Mouse (Mus musculus): ENCODE data around the gene Bud23.

GRCm38 (mm10) chr5:135064382-135064766 lies 385 bp downstream of the Bud23 start:
- no peak for TF ChIP-seq TAL1 (IDR thresholded peaks at IDR 0.05; ENCODE audit: low read length)
- TF ChIP-seq CTCF (IDR thresholded peaks at IDR 0.05 in 2 of 3, conservative IDR thresholded peaks at IDR 0.05 in 1 of 3; ENCODE audit: control insufficient read depth in 1 of 3, insufficient read depth in 1 of 3, low read depth in 2 of 3, low read length in 3 of 3, poor library complexity in 1 of 3, severe bottlenecking in 1 of 3), result no peak
- TF ChIP-seq MYB (IDR thresholded peaks at IDR 0.05; ENCODE audit: low read depth, low read length), result no peak
- TF ChIP-seq HCFC1 (IDR thresholded peaks at IDR 0.05; ENCODE audit: low read depth, low read length), result no peak
- TF ChIP-seq NRF1 (IDR thresholded peaks at IDR 0.05; ENCODE audit: insufficient read depth, low read depth, low read length, poor library complexity, severe bottlenecking), result no peak
- TF ChIP-seq TBP (IDR thresholded peaks at IDR 0.05; ENCODE audit: low read depth, low read length), result no peak
- TF ChIP-seq CHD2 (IDR thresholded peaks at IDR 0.05; ENCODE audit: low read length), result no peak
- TF ChIP-seq JUND (IDR thresholded peaks at IDR 0.05; ENCODE audit: low read depth, low read length), result no peak
- no peak for TF ChIP-seq USF1 (IDR thresholded peaks at IDR 0.05; ENCODE audit: low read depth, low read length)
- no peak for TF ChIP-seq MAFK (IDR thresholded peaks at IDR 0.05; ENCODE audit: borderline replicate concordance, low read depth, low read length)
- no peak for TF ChIP-seq BHLHE40 (IDR thresholded peaks at IDR 0.05; ENCODE audit: borderline replicate concordance, low read depth, low read length)
